Mouse (Mus musculus): ENCODE data around the gene Ppp2r5a. TPM values are rescaled to one million over a fixed set of nuclear protein-coding genes. Genes with fewer than 3 reads are reported as not detected.
A peak's percentile ranks its signal among the peaks of the same experiment; 100 is the strongest.

Gene Ppp2r5a
- total RNA-seq, 2 experiments from 2014 or later = 56.0 to 59.1 TPM

DNA sequence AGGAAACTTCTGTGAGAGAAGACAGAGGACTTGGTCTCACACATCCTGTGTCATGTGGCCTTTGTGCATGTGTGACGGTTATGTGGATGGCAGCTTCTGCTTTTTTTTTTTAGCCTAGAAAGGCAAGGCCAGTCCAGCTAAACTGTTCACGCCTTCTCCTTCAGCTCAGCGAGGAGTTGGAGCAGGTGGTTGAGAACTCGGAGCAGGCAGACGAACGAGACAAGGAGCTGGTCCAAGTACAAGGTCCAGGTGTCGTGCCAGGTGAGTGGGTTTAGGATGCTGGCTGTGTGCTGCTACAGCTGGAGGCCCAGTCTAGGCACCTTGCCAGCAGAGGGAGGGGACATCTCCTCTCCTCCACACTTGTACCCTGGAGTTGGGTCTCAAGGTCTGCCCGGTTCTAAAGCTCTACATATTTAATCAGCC lies 75.0 kb downstream of the Ppp2r5a start:
- peak; percentile 35 to 41 for DNase-seq (ENCODE audit: low spot score in 2 of 2)

GRCm38 (mm10) chr1:191327258-191327657 lies 75.8 kb downstream of the Ppp2r5a start:
- no peak for DNase-seq (ENCODE audit: low spot score in 2 of 2)

DNA sequence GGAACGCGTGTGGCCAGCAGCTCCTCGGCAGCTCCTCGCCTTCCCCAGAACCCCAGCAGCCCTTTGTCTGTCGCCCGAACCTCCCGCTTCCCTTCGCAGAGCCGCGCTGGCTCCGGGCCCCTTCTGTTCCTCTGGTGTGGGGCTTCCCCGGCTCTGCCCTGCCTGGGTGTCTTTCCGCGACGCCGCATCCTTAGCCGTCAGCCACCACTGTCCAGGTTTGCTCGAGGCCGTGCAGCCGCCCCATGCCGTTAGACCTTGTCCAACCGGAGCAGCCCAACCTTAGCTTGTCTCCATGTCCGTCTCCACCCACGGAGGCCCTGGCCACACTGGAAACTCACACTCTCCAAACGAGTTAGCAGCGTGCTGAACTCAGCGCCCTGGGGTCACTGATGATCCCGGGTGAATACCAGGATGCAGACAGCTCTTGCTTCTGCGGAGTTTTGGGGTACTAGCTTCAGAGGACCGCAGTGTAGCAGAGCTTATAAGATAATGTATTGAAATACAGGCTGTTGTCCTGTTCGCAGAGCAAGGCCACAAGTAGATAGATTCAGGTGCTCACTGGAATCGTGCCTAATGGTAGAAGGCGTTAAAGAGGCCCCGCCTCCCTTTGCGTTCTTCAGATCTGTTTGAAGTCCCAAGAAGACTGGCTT lies 76.7 kb downstream of the Ppp2r5a start:
- DNase-seq (ENCODE audit: low spot score in 2 of 2) = no peak

- DNase-seq (ENCODE audit: low spot score in 2 of 2) = peak; percentile 96 to 97
These were observed 77.3 kb downstream of the Ppp2r5a start, which contains the start of gene Tmem206 for GRCm38 (mm10) chr1:191325726-191326232. TSS of gene Tmem206 (plus strand) at chr1:191325912.

DNA sequence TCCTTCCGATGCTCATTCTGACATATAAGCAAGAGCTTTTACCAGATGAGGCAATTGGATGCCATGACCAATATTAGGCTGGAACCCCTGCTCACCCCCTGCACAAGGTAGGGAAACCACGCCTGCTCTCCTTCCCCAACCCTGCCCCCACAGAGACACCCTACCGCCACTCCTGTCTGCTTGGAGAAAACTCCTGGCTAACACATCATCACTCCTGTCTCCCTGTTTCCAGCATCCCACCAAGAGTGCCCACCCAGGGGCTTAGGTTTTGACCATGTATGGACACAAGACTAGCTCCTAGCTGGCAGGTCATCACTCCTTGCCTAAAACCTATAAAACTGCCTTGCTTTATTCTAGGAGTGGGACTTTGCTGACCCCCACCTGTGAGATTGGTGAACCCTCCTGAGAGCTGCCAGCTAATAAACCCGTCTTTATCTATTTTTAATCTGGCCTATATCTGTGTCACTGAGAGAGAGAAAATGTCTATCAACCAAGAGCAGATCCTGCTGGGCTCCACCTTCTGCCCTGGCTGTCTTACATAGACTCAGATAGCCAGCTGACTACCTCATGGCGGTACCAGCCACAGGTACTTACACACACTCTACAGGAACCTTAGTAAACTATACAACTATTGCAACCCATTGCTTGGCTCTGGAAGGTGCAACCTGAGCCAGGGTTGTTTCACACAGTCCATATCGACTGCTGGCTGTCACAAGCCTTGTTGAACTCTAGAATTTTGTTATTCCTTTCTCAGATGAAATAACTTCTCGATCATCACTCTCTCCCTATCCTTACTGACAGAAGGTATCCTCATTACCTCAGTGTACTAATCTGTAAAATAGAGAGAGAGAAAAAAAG lies 78.1 kb downstream of the Ppp2r5a start:
- no peak for DNase-seq (ENCODE audit: low spot score in 2 of 2)

- DNase-seq (ENCODE audit: low spot score in 2 of 2) = no peak
These were observed 79.7 kb downstream of the Ppp2r5a start for GRCm38 (mm10) chr1:191323381-191323780.

DNA sequence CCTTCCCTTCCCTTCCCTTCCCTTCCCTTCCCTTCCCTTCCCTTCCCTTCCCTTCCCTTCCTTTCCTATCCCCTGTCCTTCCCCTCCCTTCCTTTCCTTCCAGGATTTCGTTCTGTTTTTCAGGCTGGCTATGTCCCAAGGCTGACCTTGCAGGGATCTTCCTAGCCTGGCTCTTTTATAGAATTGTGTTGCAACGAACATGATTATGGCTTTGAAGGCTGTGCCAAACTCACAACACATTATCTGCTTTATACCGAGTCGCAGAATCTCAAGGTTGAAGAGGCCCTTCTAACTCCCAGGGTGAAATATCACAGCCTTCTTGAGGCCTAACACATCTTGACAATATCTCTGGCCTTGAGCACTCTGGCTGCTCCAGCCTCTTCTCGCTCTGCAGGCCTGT lies 84.4 kb downstream of the Ppp2r5a start:
- no peak for DNase-seq (ENCODE audit: low spot score in 2 of 2)

DNA sequence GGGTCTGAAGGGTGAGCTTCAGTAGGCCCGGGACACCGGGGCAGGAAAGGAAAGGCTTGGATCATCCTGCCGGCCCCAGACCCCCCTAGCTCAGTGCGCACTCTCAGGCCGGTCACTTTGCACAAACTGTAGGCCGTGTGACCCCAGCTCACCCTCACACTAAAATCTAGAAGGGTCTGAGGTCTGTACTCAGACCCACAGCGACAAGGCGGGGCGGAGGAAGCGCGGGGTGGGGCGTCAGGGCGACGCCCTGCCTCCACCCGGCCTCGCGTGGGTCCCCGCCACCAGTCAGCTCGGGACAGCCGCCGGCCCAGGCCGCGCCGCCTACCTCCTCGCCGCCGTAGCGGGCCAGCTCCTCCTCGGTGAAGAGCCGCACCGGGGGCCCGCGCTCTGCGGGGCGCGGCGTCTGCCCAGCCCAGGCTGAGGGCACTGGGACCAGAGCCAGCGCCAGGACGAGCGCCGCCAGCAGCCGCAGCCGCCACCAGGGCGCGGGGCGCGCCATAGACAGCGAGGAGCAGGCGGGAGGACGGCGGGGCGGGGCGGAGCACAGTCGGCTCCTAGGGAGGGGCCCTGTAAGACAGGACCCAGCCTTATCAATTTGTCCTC lies 85.4 kb downstream of the Ppp2r5a start, which contains the start of gene Nenf:
Gene Nenf (minus strand): TSS at position 604 of the 606 bp plus-strand sequence.
- DNase-seq (ENCODE audit: low spot score in 2 of 2) = peak; percentile 70 to 79

DNA sequence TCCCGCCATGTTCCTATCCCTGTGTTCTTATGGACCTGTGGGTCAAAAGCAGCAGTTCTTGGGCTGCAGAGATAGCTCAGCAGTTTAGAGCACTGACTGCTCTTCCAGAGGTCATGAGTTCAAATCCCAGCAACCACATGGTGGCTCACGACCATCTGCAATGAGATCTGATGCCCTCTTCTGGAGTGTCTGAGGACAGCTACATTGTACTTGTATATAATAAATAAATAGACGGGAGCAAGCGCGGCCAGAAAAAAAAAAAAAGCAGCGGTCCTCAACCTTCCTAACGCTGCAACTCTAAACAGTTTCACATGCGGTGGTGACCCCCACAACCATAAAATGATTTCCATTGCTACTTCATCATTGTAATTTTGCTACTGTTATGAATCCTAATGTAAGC lies 86.3 kb downstream of the Ppp2r5a start:
- DNase-seq (ENCODE audit: low spot score in 2 of 2) = no peak

DNA sequence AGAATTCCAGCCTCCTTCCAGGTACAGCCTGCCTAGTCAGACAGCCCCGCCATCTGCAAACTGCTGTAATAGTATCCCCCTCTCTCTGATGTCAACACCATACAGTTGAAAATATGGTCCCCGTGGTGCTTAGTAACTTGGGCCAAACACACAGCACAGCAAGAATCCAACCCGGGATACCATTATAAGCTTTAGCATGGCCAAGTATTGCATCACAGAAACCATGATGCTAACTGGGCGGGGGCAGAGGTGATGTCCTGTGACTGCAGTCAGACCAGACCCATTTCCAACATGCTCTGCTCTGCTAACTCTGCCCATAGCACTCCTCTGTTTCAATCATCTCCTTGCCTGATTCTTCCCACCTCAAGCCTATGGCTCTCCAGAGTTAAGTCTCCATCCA lies 89.1 kb downstream of the Ppp2r5a start:
- no peak for DNase-seq (ENCODE audit: low spot score in 2 of 2)

- DNase-seq (ENCODE audit: low spot score in 2 of 2) = no peak
These were observed 89.9 kb downstream of the Ppp2r5a start for GRCm38 (mm10) chr1:191313158-191313557.

GRCm38 (mm10) chr1:191312513-191312941 lies 90.5 kb downstream of the Ppp2r5a start:
- DNase-seq (ENCODE audit: low spot score in 2 of 2) = peak; percentile 83 to 86

- no peak for DNase-seq (ENCODE audit: low spot score in 2 of 2)
These were observed 91.7 kb downstream of the Ppp2r5a start for GRCm38 (mm10) chr1:191311296-191311898.

DNA sequence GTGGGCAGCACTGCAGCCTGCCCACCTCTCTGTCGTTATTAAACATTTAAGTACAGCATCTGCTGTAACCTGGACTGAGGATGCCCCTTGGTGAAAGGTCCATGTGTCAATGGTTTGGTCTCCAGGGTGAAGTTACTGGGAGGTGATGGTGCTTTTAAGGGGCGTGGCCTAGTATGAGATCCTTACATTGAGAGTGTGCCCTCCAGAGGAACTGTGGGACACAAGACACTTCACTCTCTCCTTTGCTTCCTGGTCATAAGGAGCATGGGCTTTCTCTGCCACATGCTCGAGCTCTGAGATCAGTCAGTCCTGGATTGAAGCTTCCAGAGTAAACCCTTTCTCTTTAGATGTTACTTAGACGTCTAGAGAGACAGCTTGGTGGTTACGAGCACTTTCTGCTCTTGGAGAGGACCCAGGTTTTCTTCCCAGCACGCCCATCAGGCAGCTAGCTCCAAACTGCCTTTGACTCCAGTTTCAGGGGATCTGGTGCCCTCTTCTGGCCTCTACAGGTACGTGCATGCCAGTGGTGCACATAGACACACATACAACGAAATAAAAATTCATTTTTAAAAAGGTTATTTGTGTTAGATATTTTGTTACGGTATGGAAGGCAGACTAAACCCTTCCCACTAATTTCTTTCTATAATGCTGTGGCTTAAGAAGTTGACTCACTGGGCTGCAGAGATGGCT lies 95.2 kb downstream of the Ppp2r5a start:
- DNase-seq (ENCODE audit: low spot score in 2 of 2) = no peak

DNA sequence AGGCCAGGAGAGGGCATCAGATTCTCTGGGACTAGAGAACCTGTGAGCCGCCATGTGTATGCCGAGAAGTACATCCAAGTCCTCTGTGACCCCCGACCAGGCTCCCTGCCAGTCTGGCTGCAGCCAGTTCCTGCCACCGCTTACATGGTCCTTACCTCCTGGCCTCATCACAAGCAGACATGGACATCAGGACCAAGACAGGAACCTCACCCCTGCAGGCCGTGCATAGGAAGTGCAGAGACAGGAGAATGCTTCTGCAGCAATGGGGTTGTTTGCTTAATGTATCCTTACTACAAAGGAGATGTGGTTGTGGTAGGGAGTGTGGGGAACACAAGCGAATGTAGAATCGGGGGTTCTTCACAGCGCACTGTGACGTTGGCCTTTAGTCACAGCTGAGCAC lies 96.8 kb downstream of the Ppp2r5a start:
- no peak for DNase-seq (ENCODE audit: low spot score in 2 of 2)

- no peak for DNase-seq (ENCODE audit: low spot score in 2 of 2)
These were observed 97.5 kb downstream of the Ppp2r5a start for GRCm38 (mm10) chr1:191305610-191306009.

DNA sequence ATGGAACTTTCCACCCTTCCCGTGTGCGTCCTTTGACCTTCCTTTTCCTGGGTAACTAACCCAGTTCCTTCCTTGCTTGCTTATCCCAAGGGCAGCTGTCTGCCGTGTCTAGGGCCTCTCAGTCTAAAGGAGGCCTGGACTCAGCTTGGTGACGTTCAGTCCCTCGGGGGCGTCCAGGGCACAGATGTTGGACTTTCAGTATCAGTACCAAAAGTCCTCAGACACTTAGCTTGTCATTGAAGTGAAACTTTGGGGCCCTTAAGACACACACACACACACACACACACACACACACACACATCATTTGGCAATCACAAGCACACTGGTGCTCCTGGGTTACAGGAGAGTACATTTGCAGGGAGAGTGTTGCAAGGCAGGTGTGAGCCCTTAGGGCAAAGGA lies 98.9 kb downstream of the Ppp2r5a start:
- DNase-seq (ENCODE audit: low spot score in 2 of 2) = no peak

DNA sequence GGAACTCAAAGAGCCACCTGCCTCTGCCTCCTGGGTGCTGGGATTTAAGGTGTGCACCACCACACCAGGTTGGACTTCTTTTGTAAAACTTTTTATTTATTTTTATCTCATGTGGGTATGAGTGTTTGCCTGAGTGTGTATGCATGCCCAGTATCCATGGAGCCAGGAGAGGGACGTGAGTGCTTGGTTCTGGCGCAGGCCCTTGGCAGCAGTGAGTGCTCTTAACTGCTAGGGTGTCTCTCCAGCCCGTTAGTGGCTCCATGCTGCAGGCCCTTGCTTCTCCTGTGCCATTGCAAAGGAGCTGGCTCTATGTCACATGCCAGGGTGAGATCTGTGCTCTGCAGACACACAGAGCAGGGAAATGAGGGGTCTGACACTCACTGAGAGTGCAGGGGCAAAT lies 99.3 kb downstream of the Ppp2r5a start:
- DNase-seq (ENCODE audit: low spot score in 2 of 2) = no peak
